Mouse (Mus musculus): ENCODE data around the gene Rnf185.

DNA sequence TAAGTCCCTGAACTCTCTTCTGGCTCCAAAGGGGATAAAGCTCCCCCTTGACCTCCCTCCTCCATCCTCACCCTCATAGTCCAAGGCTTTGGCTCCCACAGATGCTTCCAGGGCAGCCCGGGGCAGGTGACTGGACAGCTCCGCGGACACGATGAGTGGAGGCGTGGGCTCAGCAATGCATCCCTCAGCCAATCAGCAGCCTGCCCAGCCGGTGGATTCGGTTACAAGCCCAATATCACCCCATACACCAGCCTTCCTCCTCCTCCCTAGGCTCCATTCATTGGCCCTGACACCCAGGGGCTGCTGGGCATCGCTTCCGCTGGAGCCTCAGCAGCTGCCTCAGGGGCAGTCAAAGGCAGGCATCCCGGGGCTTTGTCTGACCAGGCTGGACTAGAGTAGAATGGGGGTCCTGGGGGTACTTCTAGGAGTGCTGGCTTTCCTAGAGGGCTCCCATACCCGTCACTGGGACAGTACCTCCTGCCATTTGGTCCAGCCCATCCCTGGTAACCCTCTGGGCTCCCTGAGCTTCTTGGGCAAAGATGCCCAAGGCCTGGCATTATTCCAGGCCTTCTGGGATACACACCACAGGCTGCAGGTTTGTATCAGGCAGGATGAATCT, 35.9 kb upstream of the Rnf185 start, which contains the start of gene Pla2g3:
- no peak for TF ChIP-seq CTCF (IDR thresholded peaks at IDR 0.05; ENCODE audit: extremely low read depth, insufficient read depth, low read length)
- TF ChIP-seq POLR2A (IDR thresholded peaks at IDR 0.05; ENCODE audit: extremely low read depth, insufficient read depth, low read length), result no peak
